ENCODE assay signal across 11 mouse cellular contexts in genomic region chr5:74511686-74512085, GRCm38 (mm10). TPM values are rescaled to one million over a fixed set of nuclear protein-coding genes. Genes with fewer than 3 reads are reported as not detected.
DNase-seq lines count a peak whose midpoint lies in the region; ATAC-seq and TF ChIP-seq lines count a peak whose summit lies in the region.
"Had no signal": no experiment of that assay in that cellular context is flagged by ENCODE, and none has a peak within 500 bp of the region (broad histone marks: within the 10 kb centered on the region; RNA-seq: fewer than 3 reads in every experiment).

No protein-coding gene starts in this region.

- peak; percentile 9 to 10 for DNase-seq in heart, postnatal 10 days
- no peak for DNase-seq in heart, postnatal 36 days
- DNase-seq in right cerebral cortex, adult 18-20 months, result peak; percentile 5
- no peak for DNase-seq in right cerebral cortex, postnatal 36 days (ENCODE audit: low spot score in 2 of 2)
- DNase-seq in telencephalon, adult 2 months (ENCODE audit: low read depth, low spot score), result peak; percentile 53
- no peak for DNase-seq in gastrocnemius, adult 2 months
- DNase-seq in stomach, postnatal 0 days (ENCODE audit: low spot score), result no peak

- H3K27me3 ChIP-seq in forebrain, embryonic 16.5 days (replicated peaks; ENCODE audit: control insufficient read depth, insufficient read depth, low read length), result no peaks in the 10 kb centered on the region
- H3K27me3 ChIP-seq in stomach, postnatal 0 days (ENCODE audit: control insufficient read depth, insufficient read depth, low read length), result no peaks in the 10 kb centered on the region
- H3K27me3 ChIP-seq: CH12.LX; embryonic facial prominence, embryonic 15.5 days; liver, embryonic 15.5 days had no signal

- intact Hi-C loops in heart, postnatal 10 days (cut with DNase I), result no loop called here
- intact Hi-C loops in heart, postnatal 36 days (cut with DNase I), result no loop called here
- intact Hi-C loops in gastrocnemius, adult 2 months (cut with DNase I), result no loop called here

- ATAC-seq in forebrain, embryonic 16.5 days, result peak; percentile 74; the same call in 1 of the 2 replicates
- ATAC-seq in stomach, postnatal 0 days (ENCODE audit: low FRiP score, low TSS enrichment), result no peak

- H3K4me2 ChIP-seq in forebrain, embryonic 16.5 days (ENCODE audit: low read length), result no peak overlapping the region
- no peak overlapping the region for H3K4me2 ChIP-seq in stomach, postnatal 0 days (replicated peaks; ENCODE audit: low read depth)
- H3K4me2 ChIP-seq: embryonic facial prominence, embryonic 15.5 days; liver, embryonic 15.5 days had no signal

- H3K4me3 ChIP-seq in forebrain, embryonic 16.5 days (replicated peaks; ENCODE audit: low read length), result no peak overlapping the region
- no peak overlapping the region for H3K4me3 ChIP-seq in gastrocnemius, adult 2 months
- no peak overlapping the region for H3K4me3 ChIP-seq in stomach, postnatal 0 days (ENCODE audit: low read depth, low read length)
- H3K4me3 ChIP-seq: embryonic facial prominence, embryonic 15.5 days; liver, embryonic 15.5 days had no signal

- no peaks in the 10 kb centered on the region for H3K9me3 ChIP-seq in forebrain, embryonic 16.5 days (ENCODE audit: control insufficient read depth, low read length)
- H3K9me3 ChIP-seq in stomach, postnatal 0 days (ENCODE audit: control insufficient read depth, low read length), result no peaks in the 10 kb centered on the region
- H3K9me3 ChIP-seq: embryonic facial prominence, embryonic 15.5 days; liver, embryonic 15.5 days had no signal

- no peak for TF ChIP-seq CTCF in gastrocnemius, adult 2 months (IDR thresholded peaks at IDR 0.05)
- TF ChIP-seq CTCF in stomach, postnatal 0 days (IDR thresholded peaks at IDR 0.05; ENCODE audit: low read depth), result no peak

- no peak overlapping the region for H3K9ac ChIP-seq in forebrain, embryonic 16.5 days (replicated peaks; ENCODE audit: low read depth, low read length)
- no peak overlapping the region for H3K9ac ChIP-seq in stomach, postnatal 0 days (ENCODE audit: low read length)
- H3K9ac ChIP-seq: embryonic facial prominence, embryonic 15.5 days; liver, embryonic 15.5 days had no signal

- H3K4me1 ChIP-seq in forebrain, embryonic 16.5 days (replicated peaks; ENCODE audit: control insufficient read depth, insufficient read depth, low read length), result peaks cover 2% of the 10 kb centered on the region
- no peaks in the 10 kb centered on the region for H3K4me1 ChIP-seq in stomach, postnatal 0 days (replicated peaks; ENCODE audit: control insufficient read depth, insufficient read depth)
- H3K4me1 ChIP-seq: liver, embryonic 15.5 days had no signal

- H3K27ac ChIP-seq in forebrain, embryonic 16.5 days (ENCODE audit: low read length), result no peak overlapping the region
- no peak overlapping the region for H3K27ac ChIP-seq in gastrocnemius, adult 2 months
- no peak overlapping the region for H3K27ac ChIP-seq in stomach, postnatal 0 days (replicated peaks)
- H3K27ac ChIP-seq: embryonic facial prominence, embryonic 15.5 days; liver, embryonic 15.5 days had no signal

- no peak for TF ChIP-seq EP300 in stomach, postnatal 0 days (optimal IDR thresholded peaks at IDR 0.05)

- no peaks in the 10 kb centered on the region for H3K36me3 ChIP-seq in forebrain, embryonic 16.5 days (ENCODE audit: control insufficient read depth, insufficient read depth)
- no peaks in the 10 kb centered on the region for H3K36me3 ChIP-seq in stomach, postnatal 0 days (ENCODE audit: control insufficient read depth, insufficient read depth, low read length)
- H3K36me3 ChIP-seq: embryonic facial prominence, embryonic 15.5 days had no signal

RNA-seq across cellular contexts. Expression of gene Scfd2, which starts 19.9 kb away (rescaled TPM):
- 10 to 100 TPM; 13.3 TPM for total RNA-seq in heart, postnatal 10 days (2021)
- total RNA-seq in heart, postnatal 36 days (2021), result 10 to 100 TPM; 11.6 to 12.9 TPM
- polyA plus RNA-seq in forebrain, embryonic 16.5 days (2015; fragmentation: Nextera tagmentation; extraction: Ambion mirVana), result 28.4 and 29.0 TPM in 2 replicates
- total RNA-seq in gastrocnemius, adult 2 months (2021), result 10 to 100 TPM; 10.3 to 11.7 TPM
- polyA plus RNA-seq in stomach, postnatal 0 days (2015; fragmentation: Nextera tagmentation; extraction: Ambion mirVana), result 14.3 and 15.2 TPM in 2 replicates

RNA-seq across cellular contexts. Expression of gene Fip1l1, which starts 23.6 kb away (rescaled TPM):
- total RNA-seq in heart, postnatal 10 days (2021), result 10 to 100 TPM; 41.4 to 41.6 TPM
- total RNA-seq in heart, postnatal 36 days (2021), result 10 to 100 TPM; 26.0 to 29.8 TPM
- polyA plus RNA-seq in forebrain, embryonic 16.5 days (2015; fragmentation: Nextera tagmentation; extraction: Ambion mirVana), result 87.1 and 99.3 TPM in 2 replicates
- 10 to 100 TPM; 16.6 to 22.7 TPM for total RNA-seq in gastrocnemius, adult 2 months (2021)
- 33.3 and 33.5 TPM in 2 replicates for polyA plus RNA-seq in stomach, postnatal 0 days (2015; fragmentation: Nextera tagmentation; extraction: Ambion mirVana)

Comparison
In these comparisons a context has a peak if more than half of its experiments do, and no peak if none do; other contexts are left out.
1. DNase-seq: peak in heart, postnatal 10 days (2 of 2), right cerebral cortex, adult 18-20 months (single experiment) and telencephalon, adult 2 months (single experiment); none in heart, postnatal 36 days (0 of 2), right cerebral cortex, postnatal 36 days (0 of 2), gastrocnemius, adult 2 months (single experiment) and stomach, postnatal 0 days (single experiment).